Mouse (Mus musculus) bone marrow, adult 2 months (tissue): Measurements from ENCODE around the gene Anxa4.

ENCODE experiments used
- CTCF ChIP-seq: fragments of 200-500 bp; IDR thresholded peaks from 2 replicates; pipeline ENCODE4 v1.5.1; 2011; ENCODE audit warnings: low read length, control low read depth; ENCODE audit not compliant: control insufficient read depth, insufficient read depth
- POLR2A ChIP-seq: fragments of 200-500 bp; IDR thresholded peaks from 2 replicates; pipeline ENCODE4 v1.6.1; 2011; ENCODE audit warnings: low read depth, mild to moderate bottlenecking, control low read depth, low read length, borderline replicate concordance; ENCODE audit not compliant: control insufficient read depth

- TF ChIP-seq POLR2A (no peak), CTCF (no peak)
Measured at GRCm38 (mm10) chr6:86776001-86776705, 17.2 kb downstream of the Anxa4 start.
